Mouse (Mus musculus): ENCODE results near the gene Loxl4.
A peak's percentile ranks its signal among the peaks of the same experiment; 100 is the strongest.

DNA sequence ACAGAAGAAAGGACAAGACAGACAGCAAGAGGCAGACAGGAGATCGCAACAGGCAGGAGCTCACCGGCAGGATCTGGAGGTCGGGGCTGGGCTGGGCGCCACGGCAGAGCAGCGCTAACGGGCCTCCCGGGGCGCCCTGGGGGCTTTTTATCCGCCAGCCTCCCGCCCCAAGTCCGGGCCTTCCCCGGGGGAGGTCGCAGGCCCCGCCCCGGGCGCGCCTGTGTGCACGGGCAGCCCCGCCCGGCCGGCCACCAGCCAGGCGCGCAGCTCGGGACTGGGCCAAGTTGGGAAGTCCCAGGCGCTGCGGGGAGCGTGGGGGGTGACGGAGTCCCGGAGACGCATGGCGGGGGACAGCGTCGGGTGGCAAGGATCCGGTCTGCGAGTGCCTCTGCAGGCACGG is at the start of gene Loxl4:
- TF ChIP-seq MAZ (IDR thresholded peaks at IDR 0.05; ENCODE audit: low read depth, low read length) (0 out of 2 replicates have a peak, but pooled peaks have one; percentile 15), CHD2 (IDR thresholded peaks at IDR 0.05; ENCODE audit: low read length) (no peak)
